Mouse (Mus musculus) olfactory bulb, adult 2 months (tissue): Measurements from ENCODE around the gene Clip1. TPM values are rescaled to one million over a fixed set of nuclear protein-coding genes. Genes with fewer than 3 reads are reported as not detected.
A peak's percentile ranks its signal among the peaks of the same experiment; 100 is the strongest.

Experiments used
- H3K27ac ChIP-seq: fragments of 200-500 bp; 2 replicates; pipeline ENCODE4 v1.5.1; 2012; ENCODE audit warnings: low read depth, low read length; ENCODE audit not compliant: insufficient read depth
- H3K4me1 ChIP-seq: fragments of 200-500 bp; 2 replicates; pipeline ENCODE4 v1.6.1; 2012; ENCODE audit warnings: low read length; ENCODE audit not compliant: control insufficient read depth, insufficient read depth
- H3K4me3 ChIP-seq: fragments of 200-500 bp; 2 replicates; pipeline ENCODE4 v1.5.1; 2012; ENCODE audit warnings: mild to moderate bottlenecking, low read depth, low read length, moderate library complexity; ENCODE audit not compliant: insufficient read depth
- CTCF ChIP-seq: fragments of 200-500 bp; IDR thresholded peaks from 2 replicates; pipeline ENCODE4 v1.5.1; 2012; ENCODE audit warnings: low read depth, mild to moderate bottlenecking, low read length, moderate library complexity; ENCODE audit not compliant: insufficient read depth
- POLR2A ChIP-seq: fragments of 200-500 bp; IDR thresholded peaks from 2 replicates; pipeline ENCODE4 v1.6.1; 2012; ENCODE audit warnings: mild to moderate bottlenecking, low read depth, low read length, moderate library complexity; ENCODE audit not compliant: insufficient read depth
- WGBS: fragments of 180-500 bp; shearing (Covaris S2); methylation state at CpG from one replicate; pipeline ENCODE4 v1.1.7; 2018; 5-methylcytosine and 5-hydroxymethylcytosine counted together
- polyA plus RNA-seq: library from polyadenylated mRNA; stranded (reverse); fragments of >200 nt; gene quantifications from 2 replicates; pipeline ENCODE4 v1.2.4, GENCODE M21; 2012; ENCODE audit warnings: low replicate concordance; ENCODE audit not compliant: missing spikeins, insufficient read depth, insufficient read length

The Clip1 gene
- polyA plus RNA-seq, 1 experiment, result not detected

DNA sequence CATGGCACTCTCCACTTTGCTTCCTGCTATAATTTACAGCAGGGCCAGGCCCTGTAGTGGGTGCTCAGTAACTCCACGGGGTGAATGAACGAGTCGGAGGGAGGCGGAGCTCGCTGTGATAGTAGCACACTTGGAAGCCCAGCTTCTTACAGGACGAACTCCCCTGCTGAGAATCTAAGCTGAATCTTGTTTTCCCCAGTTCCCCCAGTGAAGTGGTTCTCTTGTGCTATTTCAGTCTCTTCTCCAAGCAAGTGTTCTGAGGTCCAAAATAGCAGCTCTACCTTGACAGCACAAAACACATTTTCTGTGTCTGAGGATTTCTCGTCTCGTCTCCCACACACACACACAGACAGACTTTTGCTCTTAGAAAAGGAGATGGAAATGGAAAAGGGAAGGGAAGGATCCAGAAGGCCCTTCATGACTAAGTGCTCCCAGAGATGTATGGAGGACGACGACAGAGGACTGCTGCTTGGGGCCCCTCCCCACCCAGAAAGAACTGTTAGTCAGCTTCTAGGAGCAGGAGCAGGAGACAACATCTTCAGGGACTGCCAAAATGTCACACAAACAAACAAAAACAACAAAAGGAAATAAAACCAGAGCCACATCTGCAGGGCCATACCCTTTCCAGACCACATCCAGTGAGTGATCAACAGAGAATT, 90.7 kb downstream of the Clip1 start:
- WGBS, result 37% methylated on average over 10 of the region's 10 CpGs

DNA sequence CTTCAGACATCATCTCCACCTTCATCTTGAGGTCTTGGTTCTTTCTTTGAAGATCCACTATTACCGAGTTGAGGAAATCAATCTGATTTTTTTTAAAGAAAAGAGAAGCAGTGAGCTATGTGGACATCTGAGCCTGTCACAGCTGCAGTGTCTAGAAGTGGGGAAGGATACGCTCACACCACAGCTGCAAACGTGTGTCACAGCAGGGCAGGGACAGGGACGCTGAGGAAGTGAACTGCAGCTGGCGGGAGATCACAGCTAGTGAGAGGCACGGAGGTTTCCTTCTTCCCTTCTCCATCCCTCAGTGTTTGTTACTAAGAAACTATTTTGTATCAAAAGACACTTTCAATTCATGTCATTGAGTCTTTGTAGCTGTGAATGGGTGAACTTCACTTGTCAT, 104.4 kb downstream of the Clip1 start:
- WGBS, result 76% methylated on average over 6 of the region's 6 CpGs
- H3K27ac ChIP-seq, result no peak overlapping the region
- TF ChIP-seq CTCF (no peak), POLR2A (no peak)

More for the DNA sequence above, 90.7 kb downstream of the Clip1 start:
- peaks cover 10% of the 10 kb centered on the region for H3K4me1 ChIP-seq
- H3K27ac ChIP-seq, result peak overlapping the region; percentile 43
- no peak overlapping the region for H3K4me3 ChIP-seq
- TF ChIP-seq POLR2A (no peak), CTCF (no peak)

DNA sequence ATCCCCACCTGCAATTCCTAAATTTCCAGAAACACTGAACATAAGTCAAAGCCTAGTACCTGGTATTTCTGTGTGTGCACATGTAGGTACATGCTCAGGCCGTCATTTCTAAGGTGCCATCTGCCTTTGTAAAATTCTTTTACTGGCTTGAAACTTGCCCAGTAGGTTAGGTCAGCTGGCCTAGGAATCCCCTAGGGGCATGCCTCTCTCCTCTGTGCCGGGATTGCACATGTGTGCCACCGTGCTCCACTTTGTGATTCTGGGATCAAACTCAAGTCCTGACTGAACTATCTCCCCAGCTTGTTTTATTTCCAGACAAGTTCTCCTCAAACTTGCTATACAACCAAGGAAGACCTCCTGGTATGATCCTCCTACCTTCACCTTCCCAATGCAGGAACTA, 107.7 kb downstream of the Clip1 start:
- H3K27ac ChIP-seq, result no peak overlapping the region
- TF ChIP-seq POLR2A, result no peak
- TF ChIP-seq CTCF, result no peak
- WGBS, result 87% methylated on average over 3 of the region's 3 CpGs
- peaks cover 2% of the 10 kb centered on the region; the same call in 1 of the 2 replicates for H3K4me1 ChIP-seq
- no peak overlapping the region for H3K4me3 ChIP-seq

More for the DNA sequence above, 104.4 kb downstream of the Clip1 start:
- no peak overlapping the region for H3K4me3 ChIP-seq
- H3K4me1 ChIP-seq, result no peaks in the 10 kb centered on the region; the same call in 1 of the 2 replicates

DNA sequence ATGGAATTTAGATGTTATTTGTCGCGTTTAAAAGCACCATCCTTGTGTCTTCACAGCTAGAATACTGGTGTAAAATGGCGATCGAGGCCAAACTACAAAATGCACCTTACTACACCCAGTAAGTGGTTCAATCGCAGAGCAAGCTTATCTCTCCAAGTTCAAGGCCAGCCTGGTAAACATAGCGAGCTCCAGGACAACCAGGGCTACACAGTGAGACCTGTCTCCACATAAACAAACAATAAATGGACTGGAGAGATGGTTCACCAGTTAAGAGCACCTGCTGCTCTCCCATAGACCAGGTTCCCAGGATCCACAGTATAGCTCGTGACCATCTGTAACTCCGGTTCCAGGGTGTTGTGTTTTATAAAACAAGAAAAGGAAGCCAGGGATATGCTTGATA, 111.1 kb downstream of the Clip1 start:
- Histone ChIP-seq H3K4me1 (peaks cover 8% of the 10 kb centered on the region), H3K4me3 (peak overlapping the region; percentile 76), H3K27ac (no peak overlapping the region)
- WGBS, result 63% methylated on average over 8 of the region's 8 CpGs
- no peak for TF ChIP-seq CTCF
- TF ChIP-seq POLR2A, result no peak

DNA sequence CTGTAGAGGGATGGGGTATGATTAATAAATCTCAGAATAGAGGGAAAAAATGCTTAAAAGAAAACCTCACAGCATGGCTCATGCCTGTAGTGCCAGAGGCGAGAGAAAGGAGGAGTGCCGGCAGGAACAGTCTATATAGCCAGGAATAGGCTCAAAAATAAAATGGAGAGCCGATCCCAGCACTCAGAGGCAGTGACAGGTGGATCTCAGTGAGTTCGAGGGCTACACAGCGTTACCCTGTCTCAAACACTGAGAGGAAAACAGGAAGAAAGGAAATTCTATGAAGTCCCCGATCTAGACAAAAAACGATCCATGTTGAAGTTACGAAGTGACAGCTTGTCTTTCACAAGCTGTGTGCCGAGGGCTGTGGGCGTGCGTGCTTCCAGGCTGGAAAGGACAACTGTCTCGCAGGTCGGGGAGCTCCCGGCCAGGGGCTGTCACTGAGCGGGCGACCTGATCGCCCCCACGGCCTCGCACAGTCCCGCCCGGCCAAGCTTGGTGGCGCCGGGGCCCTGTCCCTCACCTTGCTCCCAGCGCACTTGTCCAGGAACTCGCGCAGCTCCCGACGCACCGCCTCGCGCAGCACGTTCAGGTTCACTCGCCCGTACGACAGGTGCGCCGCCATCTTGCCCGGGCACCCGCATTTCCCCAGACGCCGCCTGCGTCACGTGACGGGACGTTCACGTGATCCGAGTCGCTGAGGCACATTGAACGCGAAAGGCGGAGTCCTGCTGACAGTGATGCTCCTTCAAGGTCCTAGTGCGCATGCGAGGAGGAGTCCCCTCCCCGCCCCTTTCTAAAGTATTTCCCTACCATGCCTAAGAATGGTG, 111.8 kb downstream of the Clip1 start, which contains the start of gene Vps33a:
TSS of gene Vps33a (minus strand) at position 682 of the 830 bp plus-strand sequence.
- H3K27ac ChIP-seq, result peak within 1 kb of the TSS; percentile 18
- WGBS, result under 1% methylated on average over 54 of the region's 54 CpGs
- H3K4me3 ChIP-seq, result peak within 1 kb of the TSS; percentile 76
- H3K4me1 ChIP-seq, result peaks cover 11% of the 10 kb centered on the region
- TF ChIP-seq POLR2A (peak; percentile 87), CTCF (no peak)

DNA sequence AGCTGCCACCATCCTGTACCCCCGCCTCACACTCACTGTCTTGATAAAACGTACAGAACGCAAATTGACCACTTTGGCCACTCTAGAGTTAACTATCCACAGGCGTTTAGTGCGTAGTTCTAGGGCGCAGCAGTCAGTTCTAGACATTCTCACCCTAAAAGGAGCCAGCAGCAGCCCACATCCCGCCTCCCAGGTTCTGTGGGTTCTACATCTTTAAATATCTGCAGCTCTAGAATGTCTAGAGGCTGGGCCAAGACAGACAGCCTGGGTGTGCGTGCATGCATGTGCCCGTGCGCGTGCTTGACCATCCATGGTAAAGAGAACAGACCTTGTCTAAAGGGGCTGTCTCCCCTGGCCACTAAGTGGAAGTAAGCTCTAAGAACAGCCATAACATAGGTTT, 123.3 kb downstream of the Clip1 start:
- H3K27ac ChIP-seq, result no peak overlapping the region
- TF ChIP-seq CTCF, result no peak
- TF ChIP-seq POLR2A, result no peak
- no peak overlapping the region for H3K4me3 ChIP-seq
- 89% methylated on average over 11 of the region's 11 CpGs for WGBS
- no peaks in the 10 kb centered on the region for H3K4me1 ChIP-seq

DNA sequence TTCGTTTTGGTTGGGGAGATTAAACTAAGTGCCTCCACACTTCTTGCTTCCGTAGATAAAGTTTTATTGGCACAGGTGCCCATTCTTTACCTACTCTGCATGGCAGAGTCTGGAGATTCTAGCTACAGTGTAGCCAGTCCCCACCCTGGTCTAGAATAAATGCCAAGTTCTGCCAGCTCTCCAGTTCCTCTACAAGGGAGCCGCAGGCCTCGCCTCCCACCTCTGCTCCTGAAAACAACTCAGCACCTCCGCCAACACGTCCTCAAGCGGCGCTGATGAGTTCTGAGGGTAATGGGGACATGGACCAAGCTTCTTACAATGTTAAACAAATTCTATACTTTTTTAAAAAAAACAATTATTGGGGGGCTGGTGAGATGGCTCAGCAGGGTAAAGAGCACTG, 124.8 kb downstream of the Clip1 start:
- H3K27ac ChIP-seq, result no peak overlapping the region
- 92% methylated on average over 8 of the region's 8 CpGs for WGBS
- TF ChIP-seq CTCF (no peak), POLR2A (no peak)

DNA sequence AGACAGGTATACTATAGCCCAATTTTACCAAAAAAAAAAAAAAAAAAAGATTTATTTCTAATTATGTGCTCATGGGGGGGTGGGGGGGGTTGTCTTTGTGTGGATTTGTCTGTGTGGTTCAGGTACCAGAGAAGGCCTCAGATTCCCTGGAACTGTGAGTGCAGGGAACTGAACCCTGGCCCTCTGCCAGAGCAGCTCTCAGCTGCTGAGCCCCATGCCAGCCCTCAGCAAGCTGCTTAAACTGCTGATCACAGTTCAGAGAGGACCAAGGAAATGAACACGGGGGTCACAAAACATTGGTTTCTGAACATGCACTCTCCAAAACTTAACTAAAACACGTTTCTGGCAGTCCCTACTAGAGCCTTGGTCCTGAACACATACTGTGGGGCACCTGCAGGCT, 128.0 kb downstream of the Clip1 start:
- 25% methylated on average over 2 of the region's 2 CpGs for WGBS
- TF ChIP-seq POLR2A (no peak), CTCF (no peak)

More for the DNA sequence above, 124.8 kb downstream of the Clip1 start:
- no peaks in the 10 kb centered on the region for H3K4me1 ChIP-seq
- no peak overlapping the region for H3K4me3 ChIP-seq

DNA sequence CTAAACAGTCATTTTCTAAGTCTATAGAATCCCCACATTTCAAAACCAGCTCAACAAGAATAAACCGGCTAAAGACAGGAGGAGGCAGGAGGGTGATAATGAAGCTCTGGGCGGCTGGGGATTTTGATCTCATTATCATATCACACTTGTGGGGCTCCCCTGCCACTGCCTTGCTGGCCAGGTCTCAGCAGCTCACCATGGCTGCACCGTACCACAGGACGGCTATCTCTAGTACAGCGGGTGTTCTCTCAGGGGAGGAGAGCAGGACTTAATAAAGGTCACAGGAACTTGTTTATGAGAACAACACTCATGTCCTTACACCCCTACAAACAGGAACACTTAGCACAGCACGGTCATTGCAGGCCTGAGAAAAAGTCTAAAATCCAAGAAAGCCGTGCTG, 128.7 kb downstream of the Clip1 start:
- Histone ChIP-seq H3K4me3 (no peak overlapping the region), H3K4me1 (no peaks in the 10 kb centered on the region), H3K27ac (no peak overlapping the region)
- WGBS, result 93% methylated on average over 7 of the region's 7 CpGs
- TF ChIP-seq POLR2A (no peak), CTCF (no peak)

More for the DNA sequence above, 128.0 kb downstream of the Clip1 start:
- H3K4me3 ChIP-seq, result no peak overlapping the region
- H3K4me1 ChIP-seq, result no peaks in the 10 kb centered on the region
- H3K27ac ChIP-seq, result no peak overlapping the region
